Mouse (Mus musculus) E14TG2a.4 (cell line): ENCODE measurements at regions not wholly inside any gene's neighbourhood (a gene's known extent, or its start where the extent isn't known, plus 50 kb on each side); places are given as distances from the start of the nearest gene placed in this dataset.

Experiments used
- CTCF ChIP-seq: conservative IDR thresholded peaks from 2 replicates; pipeline ENCODE4 v1.5.1; 2014; ENCODE audit warnings: low read length
- NANOG ChIP-seq: IDR thresholded peaks from 2 replicates; pipeline ENCODE4 v1.6.1; 2014; ENCODE audit warnings: borderline replicate concordance, low read length, mixed read lengths
- POU5F1 ChIP-seq: IDR thresholded peaks from 2 replicates; pipeline ENCODE4 v1.6.1; 2014; ENCODE audit warnings: low read length, borderline replicate concordance

GRCm38 (mm10) chr10:44901203-44901602 is 165.8 kb upstream of the Prep start:
- TF ChIP-seq CTCF (no peak), NANOG (no peak), POU5F1 (no peak)
